Mouse (Mus musculus): ENCODE results near the gene Rbm18. TPM values are rescaled to one million over a fixed set of nuclear protein-coding genes. Genes with fewer than 3 reads are reported as not detected.
"Not testable (repeated sequence)": the region's sequence is repeated elsewhere in the genome, so short reads cannot be mapped to it uniquely, and the experiment has no call there.

Rbm18 gene
- polyA plus RNA-seq (2014; fragmentation: Nextera tagmentation; extraction: Ambion mirVana): 73.4 and 81.8 TPM in 2 replicates

DNA sequence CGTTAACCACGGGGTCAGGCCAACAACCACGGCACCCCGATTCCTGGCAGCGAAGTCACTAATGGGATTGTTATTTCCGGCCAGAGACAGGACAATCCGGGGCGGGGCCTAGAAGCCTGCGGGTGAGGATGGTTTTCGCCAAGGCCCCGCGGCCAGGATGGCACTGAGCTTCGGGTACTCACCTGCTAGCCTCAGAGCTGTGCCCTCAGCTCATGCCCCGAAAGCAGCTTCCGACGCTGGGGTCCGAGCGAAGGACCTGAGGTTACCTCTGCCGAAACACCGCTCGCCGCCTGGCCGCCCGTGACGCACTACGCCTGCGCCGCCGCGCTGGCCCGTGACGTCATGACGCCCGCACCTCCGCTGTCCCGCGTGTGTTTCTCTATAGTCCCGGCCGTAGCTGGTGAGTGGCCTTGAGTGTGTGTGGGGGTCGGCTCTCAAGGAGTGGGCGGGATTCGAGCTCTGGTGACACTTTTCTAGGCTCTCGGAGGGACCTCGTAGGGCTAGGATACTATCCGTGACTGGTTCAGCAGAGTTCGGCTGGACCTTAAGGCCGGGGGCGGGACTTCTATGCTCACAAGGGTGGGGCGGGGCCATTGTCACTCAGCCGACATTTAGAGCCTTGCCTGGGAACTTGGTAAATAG is at the start of gene Rbm18, which contains the start of gene Mrrf:
Gene Rbm18, minus strand, starts transcription at position 474 of the 642 bp plus-strand sequence.
Gene Mrrf, plus strand, starts transcription at position 90 of the 642 bp plus-strand sequence.
- under 1% methylated on average over 27 of the region's 50 CpGs for WGBS
- peak; percentile 97 for ATAC-seq (ENCODE audit: low read depth)

DNA sequence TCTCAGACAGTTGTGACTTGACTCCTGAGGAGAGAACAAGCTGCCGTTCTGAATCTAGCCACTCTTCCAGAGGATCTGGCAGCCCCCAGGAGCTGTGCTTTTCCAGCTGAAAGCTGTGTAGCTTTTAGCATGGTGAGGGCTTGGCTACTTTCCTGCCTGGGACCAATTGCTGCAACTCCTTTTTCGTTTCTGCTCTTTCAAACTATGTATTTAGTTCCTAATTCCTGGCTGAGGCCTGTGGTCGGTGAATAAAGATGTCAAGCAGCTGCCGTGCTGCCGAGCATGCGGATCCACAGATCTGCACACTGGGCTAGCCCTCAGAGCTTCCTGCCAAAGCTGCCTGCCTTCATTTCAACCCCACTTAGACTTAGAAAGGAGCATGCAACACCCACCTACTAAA is 48.3 kb upstream of the Rbm18 start:
- WGBS: 39% methylated on average over 6 of the region's 6 CpGs
- no peaks in the 10 kb centered on the region for H3K9me3 ChIP-seq (ENCODE audit: control insufficient read depth, low read length)

More for the DNA sequence above, at the start of gene Rbm18, which contains the start of gene Mrrf:
- peak within 1 kb of the TSS; percentile 83 for H3K27ac ChIP-seq (replicated peaks; ENCODE audit: low read depth, low read length)
- H3K4me1 ChIP-seq (ENCODE audit: control insufficient read depth, insufficient read depth, low read length): peaks cover 7% of the 10 kb centered on the region; the same call in 1 of the 2 replicates
- H3K9ac ChIP-seq (ENCODE audit: low read depth, low read length): peak within 1 kb of the TSS; percentile 78
- peak within 1 kb of the TSS; percentile 62 for H3K4me2 ChIP-seq (ENCODE audit: low read depth, low read length)
- DNase-seq (ENCODE audit: low spot score): peak; percentile 95
- H3K9me3 ChIP-seq (ENCODE audit: control insufficient read depth, low read length): no peaks in the 10 kb centered on the region
- no peaks in the 10 kb centered on the region for H3K27me3 ChIP-seq (replicated peaks; ENCODE audit: control insufficient read depth, insufficient read depth, low read length)
- peak within 1 kb of the TSS; percentile 61 for H3K4me3 ChIP-seq (ENCODE audit: low read depth, low read length)
- peaks cover 28% of the 10 kb centered on the region for H3K36me3 ChIP-seq (ENCODE audit: control insufficient read depth, insufficient read depth, low read length)

DNA sequence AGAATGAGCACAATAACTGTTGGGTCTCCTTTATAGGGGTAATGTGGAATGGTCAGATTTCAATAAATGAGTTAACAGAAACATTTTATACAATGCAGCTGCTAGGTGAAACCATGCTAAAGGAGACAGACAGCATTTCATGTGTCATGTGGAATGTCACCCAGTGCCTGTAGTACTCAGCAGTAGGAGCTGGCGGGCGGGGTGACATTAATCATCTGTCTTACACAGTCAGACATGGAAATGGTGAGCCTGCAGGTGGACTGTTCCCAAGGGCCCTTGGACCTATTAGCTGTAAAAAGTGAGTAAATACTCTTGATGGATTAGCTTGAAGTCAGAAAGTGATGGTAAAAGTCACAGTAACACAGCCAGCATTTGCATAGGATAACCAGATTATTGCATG is 47.6 kb upstream of the Rbm18 start:
- Histone ChIP-seq H3K9ac (ENCODE audit: low read depth, low read length) (no peak overlapping the region), H3K4me2 (ENCODE audit: low read depth, low read length) (no peak overlapping the region), H3K4me1 (ENCODE audit: control insufficient read depth, insufficient read depth, low read length) (0 out of 2 replicates have a peak, but pooled peaks cover 5% of the 10 kb centered on the region), H3K36me3 (ENCODE audit: control insufficient read depth, insufficient read depth, low read length) (peaks cover 8% of the 10 kb centered on the region; the same call in 1 of the 2 replicates), H3K9me3 (ENCODE audit: control insufficient read depth, low read length) (no peaks in the 10 kb centered on the region), H3K4me3 (ENCODE audit: low read depth, low read length) (no peak overlapping the region), H3K27ac (replicated peaks; ENCODE audit: low read depth, low read length) (no peak overlapping the region), H3K27me3 (replicated peaks; ENCODE audit: control insufficient read depth, insufficient read depth, low read length) (no peaks in the 10 kb centered on the region)
- no peak for ATAC-seq (ENCODE audit: low read depth)
- no peak for DNase-seq (ENCODE audit: low spot score)
- 88% methylated on average over 2 of the region's 2 CpGs for WGBS

More for the DNA sequence above, 48.3 kb upstream of the Rbm18 start:
- Histone ChIP-seq H3K36me3 (ENCODE audit: control insufficient read depth, insufficient read depth, low read length) (0 out of 2 replicates have a peak, but pooled peaks cover 2% of the 10 kb centered on the region), H3K27ac (replicated peaks; ENCODE audit: low read depth, low read length) (peak overlapping the region; percentile 28), H3K27me3 (replicated peaks; ENCODE audit: control insufficient read depth, insufficient read depth, low read length) (no peaks in the 10 kb centered on the region), H3K4me2 (ENCODE audit: low read depth, low read length) (no peak overlapping the region), H3K4me3 (ENCODE audit: low read depth, low read length) (no peak overlapping the region), H3K4me1 (ENCODE audit: control insufficient read depth, insufficient read depth, low read length) (0 out of 2 replicates have a peak, but pooled peaks cover 5% of the 10 kb centered on the region), H3K9ac (ENCODE audit: low read depth, low read length) (no peak overlapping the region)
- ATAC-seq (ENCODE audit: low read depth): no peak
- DNase-seq (ENCODE audit: low spot score): peak; percentile 75

DNA sequence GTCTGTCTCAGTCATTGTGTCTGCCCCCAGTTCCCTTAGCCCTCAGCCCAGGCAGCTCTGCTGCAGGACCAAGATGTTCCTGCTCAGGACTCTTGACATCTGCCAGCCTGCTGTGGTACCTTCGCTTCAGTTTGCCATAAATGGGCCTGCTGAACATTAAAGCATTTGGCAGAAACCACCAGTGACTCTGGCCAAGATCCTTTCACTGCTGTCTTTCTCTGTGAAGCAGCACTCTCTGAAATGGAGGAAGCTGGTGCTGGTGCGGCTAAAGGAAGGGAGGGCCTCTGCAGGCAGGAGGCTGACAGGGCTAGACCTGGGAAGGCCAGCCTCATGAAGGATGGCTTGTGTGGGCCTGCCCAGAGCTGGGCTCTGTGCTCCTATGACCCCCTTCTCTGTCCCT is 46.7 kb upstream of the Rbm18 start:
- H3K9me3 ChIP-seq (ENCODE audit: control insufficient read depth, low read length): no peaks in the 10 kb centered on the region
- H3K27me3 ChIP-seq (replicated peaks; ENCODE audit: control insufficient read depth, insufficient read depth, low read length): no peaks in the 10 kb centered on the region
- 0 out of 2 replicates have a peak, but pooled peaks cover 5% of the 10 kb centered on the region for H3K4me1 ChIP-seq (ENCODE audit: control insufficient read depth, insufficient read depth, low read length)
- ATAC-seq (ENCODE audit: low read depth) (no peak), DNase-seq (ENCODE audit: low spot score) (peak; percentile 50)
- WGBS: 54% methylated on average over 2 of the region's 2 CpGs
- H3K4me2 ChIP-seq (ENCODE audit: low read depth, low read length): no peak overlapping the region
- no peak overlapping the region for H3K9ac ChIP-seq (ENCODE audit: low read depth, low read length)
- no peak overlapping the region for H3K4me3 ChIP-seq (ENCODE audit: low read depth, low read length)
- H3K36me3 ChIP-seq (ENCODE audit: control insufficient read depth, insufficient read depth, low read length): peaks cover 9% of the 10 kb centered on the region; the same call in 1 of the 2 replicates
- no peak overlapping the region for H3K27ac ChIP-seq (replicated peaks; ENCODE audit: low read depth, low read length)

DNA sequence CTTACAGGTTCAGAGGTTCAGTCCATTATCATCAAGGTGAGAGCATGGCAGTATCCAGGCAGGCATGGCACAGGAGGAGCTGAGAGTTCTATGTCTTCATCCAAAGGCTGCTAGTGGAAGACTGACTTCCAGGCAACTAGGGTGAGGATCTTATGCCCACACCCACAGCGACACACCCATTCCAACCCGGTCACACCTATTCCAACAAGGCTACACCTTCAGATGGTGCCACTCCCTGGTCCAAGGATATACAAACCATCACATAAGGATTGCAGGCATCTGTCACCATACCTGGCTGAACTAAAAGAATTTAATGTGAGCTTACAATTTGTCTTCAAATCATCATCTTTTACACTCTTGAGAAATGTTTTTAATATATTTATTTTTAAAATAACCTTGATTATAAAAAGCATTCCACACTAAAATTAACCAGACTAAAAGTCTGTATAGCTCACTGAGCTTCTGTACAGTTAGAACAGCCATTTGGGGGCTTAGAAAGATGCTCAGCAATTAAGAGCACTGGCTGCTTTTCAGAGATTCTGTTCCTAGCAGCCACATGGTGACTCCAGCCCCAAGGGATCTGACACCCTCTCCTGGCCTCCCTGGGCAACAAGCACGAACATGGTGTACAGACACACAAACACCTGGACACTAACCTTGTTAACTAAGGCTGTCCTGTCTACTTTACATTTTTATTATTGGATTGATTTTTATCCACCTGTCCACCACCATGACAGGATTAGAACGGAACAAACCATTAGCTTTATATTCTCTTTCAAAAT is 45.2 kb upstream of the Rbm18 start:
- WGBS: 84% methylated on average over 4 of the region's 4 CpGs
- not testable (repeated sequence) for H3K27me3 ChIP-seq (replicated peaks; ENCODE audit: control insufficient read depth, insufficient read depth, low read length); H3K4me1 ChIP-seq (ENCODE audit: control insufficient read depth, insufficient read depth, low read length); H3K27ac ChIP-seq (replicated peaks; ENCODE audit: low read depth, low read length); H3K4me3 ChIP-seq (ENCODE audit: low read depth, low read length); H3K9ac ChIP-seq (ENCODE audit: low read depth, low read length); H3K9me3 ChIP-seq (ENCODE audit: control insufficient read depth, low read length); ATAC-seq (ENCODE audit: low read depth); H3K4me2 ChIP-seq (ENCODE audit: low read depth, low read length); DNase-seq (ENCODE audit: low spot score)
- peaks cover 24% of the 10 kb centered on the region; the same call in 1 of the 2 replicates for H3K36me3 ChIP-seq (ENCODE audit: control insufficient read depth, insufficient read depth, low read length)

DNA sequence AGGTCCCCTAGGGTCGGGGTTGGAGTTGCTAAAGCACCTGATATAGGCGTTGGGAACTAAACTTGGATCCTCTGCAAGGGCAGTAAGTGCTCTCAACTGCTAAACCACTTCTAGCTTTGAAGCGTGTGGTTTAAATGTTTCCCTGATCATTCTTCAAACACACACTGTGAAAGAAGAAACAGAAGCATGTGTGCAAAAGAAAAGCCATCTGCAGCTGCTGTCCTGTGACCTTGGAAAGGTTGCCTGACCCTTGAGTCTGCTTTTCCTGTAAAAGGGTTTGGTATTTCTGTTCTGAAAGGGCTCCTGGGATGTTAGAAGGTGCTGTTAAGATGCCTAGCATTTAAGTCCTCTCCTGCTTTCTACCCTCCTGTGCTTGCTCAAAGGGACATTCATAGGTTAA is 42.9 kb upstream of the Rbm18 start:
- Histone ChIP-seq H3K4me3 (ENCODE audit: low read depth, low read length) (no peak overlapping the region), H3K36me3 (ENCODE audit: control insufficient read depth, insufficient read depth, low read length) (peaks cover 25% of the 10 kb centered on the region; the same call in 1 of the 2 replicates), H3K4me1 (ENCODE audit: control insufficient read depth, insufficient read depth, low read length) (0 out of 2 replicates have a peak, but pooled peaks cover 5% of the 10 kb centered on the region), H3K4me2 (ENCODE audit: low read depth, low read length) (no peak overlapping the region), H3K9me3 (ENCODE audit: control insufficient read depth, low read length) (no peaks in the 10 kb centered on the region), H3K27ac (replicated peaks; ENCODE audit: low read depth, low read length) (no peak overlapping the region), H3K9ac (ENCODE audit: low read depth, low read length) (no peak overlapping the region), H3K27me3 (replicated peaks; ENCODE audit: control insufficient read depth, insufficient read depth, low read length) (no peaks in the 10 kb centered on the region)
- 50% methylated on average over 3 of the region's 3 CpGs for WGBS
- ATAC-seq (ENCODE audit: low read depth) (no peak), DNase-seq (ENCODE audit: low spot score) (no peak)

DNA sequence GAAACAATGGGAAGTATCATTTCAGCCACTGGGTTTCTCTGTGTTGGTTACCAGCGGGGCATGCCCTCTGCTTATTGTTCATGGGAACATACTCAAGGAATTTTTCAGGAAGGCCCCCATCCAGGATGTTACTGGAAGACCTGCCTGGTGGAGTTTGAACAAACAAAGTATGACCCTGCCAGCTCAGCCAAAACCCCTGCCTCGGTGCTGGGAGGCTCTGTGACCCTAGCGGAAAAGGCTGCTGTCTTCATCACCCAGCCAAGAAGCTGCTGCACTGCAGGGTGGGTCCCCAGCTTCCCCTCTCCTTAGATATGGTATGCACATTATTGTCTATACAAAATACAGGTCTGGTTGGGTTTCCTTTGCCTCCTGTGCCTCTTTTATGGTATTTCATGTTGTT is 36.0 kb upstream of the Rbm18 start:
- peaks cover 12% of the 10 kb centered on the region; the same call in 1 of the 2 replicates for H3K36me3 ChIP-seq (ENCODE audit: control insufficient read depth, insufficient read depth, low read length)
- no peaks in the 10 kb centered on the region for H3K9me3 ChIP-seq (ENCODE audit: control insufficient read depth, low read length)
- no peak overlapping the region; the same call in 1 of the 2 replicates for H3K27ac ChIP-seq (replicated peaks; ENCODE audit: low read depth, low read length)
- 78% methylated on average over 3 of the region's 3 CpGs for WGBS
- no peak overlapping the region for H3K4me2 ChIP-seq (ENCODE audit: low read depth, low read length)
- H3K4me3 ChIP-seq (ENCODE audit: low read depth, low read length): no peak overlapping the region
- DNase-seq (ENCODE audit: low spot score) (peak; percentile 19), ATAC-seq (ENCODE audit: low read depth) (no peak)
- H3K27me3 ChIP-seq (replicated peaks; ENCODE audit: control insufficient read depth, insufficient read depth, low read length): no peaks in the 10 kb centered on the region
- peaks cover 12% of the 10 kb centered on the region for H3K4me1 ChIP-seq (ENCODE audit: control insufficient read depth, insufficient read depth, low read length)
- H3K9ac ChIP-seq (ENCODE audit: low read depth, low read length): no peak overlapping the region

DNA sequence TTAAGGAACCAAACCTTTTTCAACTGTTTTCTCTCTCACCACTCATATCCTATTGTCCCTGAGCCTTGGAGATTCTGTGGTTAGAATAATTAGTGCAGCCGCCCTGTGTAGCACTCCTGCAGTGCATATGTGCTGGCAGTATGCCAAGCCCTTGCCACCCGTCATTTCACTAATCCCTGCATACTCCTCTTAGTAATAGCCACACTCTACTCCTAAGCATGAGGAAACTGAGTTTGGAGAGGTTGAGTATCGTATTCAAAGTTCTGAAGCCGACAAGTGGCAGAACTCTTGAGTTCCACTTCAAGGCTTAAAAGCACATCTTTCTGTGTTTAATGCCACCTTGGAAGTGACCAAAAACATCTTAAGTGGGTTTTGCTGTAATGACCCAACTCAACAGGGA is 35.6 kb upstream of the Rbm18 start:
- Histone ChIP-seq H3K27ac (replicated peaks; ENCODE audit: low read depth, low read length) (no peak overlapping the region), H3K9me3 (ENCODE audit: control insufficient read depth, low read length) (no peaks in the 10 kb centered on the region), H3K27me3 (replicated peaks; ENCODE audit: control insufficient read depth, insufficient read depth, low read length) (no peaks in the 10 kb centered on the region), H3K4me1 (ENCODE audit: control insufficient read depth, insufficient read depth, low read length) (peaks cover 12% of the 10 kb centered on the region), H3K4me2 (ENCODE audit: low read depth, low read length) (no peak overlapping the region), H3K4me3 (ENCODE audit: low read depth, low read length) (no peak overlapping the region), H3K36me3 (ENCODE audit: control insufficient read depth, insufficient read depth, low read length) (peaks cover 8% of the 10 kb centered on the region; the same call in 1 of the 2 replicates), H3K9ac (ENCODE audit: low read depth, low read length) (no peak overlapping the region)
- ATAC-seq (ENCODE audit: low read depth) (peak; percentile 94), DNase-seq (ENCODE audit: low spot score) (peak; percentile 83)
- 36% methylated on average over 4 of the region's 4 CpGs for WGBS

Data from embryonic facial prominence, embryonic 14.5 days (tissue).